Mouse (Mus musculus) hindbrain, embryonic 14.5 days (tissue): ENCODE results near the gene Rai14. TPM values are rescaled to one million over a fixed set of nuclear protein-coding genes. Genes with fewer than 3 reads are reported as not detected.
A peak's percentile ranks its signal among the peaks of the same experiment; 100 is the strongest.

Source experiments
- ATAC-seq: fragments of 200-750 bp; cut with Nextera tagmentation; 2 replicates; pipeline ENCODE4 v1.8.0; 2017; ENCODE audit warnings: moderate number of reproducible peaks, mild to moderate bottlenecking, moderate TSS enrichment, moderate library complexity; ENCODE audit not compliant: low FRiP score
- DNase-seq: peaks from one replicate; pipeline ENCODE4 v3.0.0-alpha.2; 2015; ENCODE audit warnings: low spot score
- H3K27ac ChIP-seq: fragments of 300-500 bp; sonication (generic); 2 replicates; pipeline ENCODE4 v1.5.1; 2014; ENCODE audit warnings: mild to moderate bottlenecking, moderate library complexity
- H3K27me3 ChIP-seq: fragments of 300-500 bp; sonication (generic); 2 replicates; pipeline ENCODE4 v1.6.1; 2014; ENCODE audit warnings: mild to moderate bottlenecking, low read length, mixed read lengths; ENCODE audit not compliant: control insufficient read depth, insufficient read depth
- H3K36me3 ChIP-seq: fragments of 300-500 bp; sonication (generic); replicated peaks from 2 replicates; pipeline ENCODE4 v1.6.1; 2014; ENCODE audit not compliant: control insufficient read depth, insufficient read depth
- H3K4me1 ChIP-seq: fragments of 300-500 bp; sonication (generic); replicated peaks from 2 replicates; pipeline ENCODE4 v1.6.1; 2014; ENCODE audit warnings: antibody characterized with exemption, low read length, mixed read lengths; ENCODE audit not compliant: control insufficient read depth, insufficient read depth
- H3K4me2 ChIP-seq: fragments of 300-500 bp; sonication (generic); replicated peaks from 2 replicates; pipeline ENCODE4 v1.6.1; 2014; ENCODE audit warnings: mild to moderate bottlenecking, moderate library complexity
- H3K4me3 ChIP-seq: fragments of 300-500 bp; sonication (generic); replicated peaks from 2 replicates; pipeline ENCODE4 v1.5.1; 2014; ENCODE audit warnings: mild to moderate bottlenecking, low read length
- H3K9ac ChIP-seq: fragments of 300-500 bp; sonication (generic); 2 replicates; pipeline ENCODE4 v1.6.1; 2014
- H3K9me3 ChIP-seq: fragments of 300-500 bp; sonication (generic); 2 replicates; pipeline ENCODE4 v1.6.1; 2016; ENCODE audit warnings: low read length; ENCODE audit not compliant: control insufficient read depth
- WGBS: fragments of 180-500 bp; shearing (Covaris S2); extraction: QIAGEN DNeasy Blood & Tissue Kit; methylation state at CpG from one replicate; pipeline ENCODE4 v1.1.7; 2014; 5-methylcytosine and 5-hydroxymethylcytosine counted together
- polyA plus RNA-seq: library from polyadenylated mRNA; unstranded; fragments of >200 nt; fragmentation: Nextera tagmentation; extraction: Ambion mirVana; gene quantifications from 2 replicates; pipeline ENCODE4 v1.2.1, GENCODE M21; 2014

Gene Rai14
- polyA plus RNA-seq, 1 experiment from 2014 or later = 12.9 TPM

DNA sequence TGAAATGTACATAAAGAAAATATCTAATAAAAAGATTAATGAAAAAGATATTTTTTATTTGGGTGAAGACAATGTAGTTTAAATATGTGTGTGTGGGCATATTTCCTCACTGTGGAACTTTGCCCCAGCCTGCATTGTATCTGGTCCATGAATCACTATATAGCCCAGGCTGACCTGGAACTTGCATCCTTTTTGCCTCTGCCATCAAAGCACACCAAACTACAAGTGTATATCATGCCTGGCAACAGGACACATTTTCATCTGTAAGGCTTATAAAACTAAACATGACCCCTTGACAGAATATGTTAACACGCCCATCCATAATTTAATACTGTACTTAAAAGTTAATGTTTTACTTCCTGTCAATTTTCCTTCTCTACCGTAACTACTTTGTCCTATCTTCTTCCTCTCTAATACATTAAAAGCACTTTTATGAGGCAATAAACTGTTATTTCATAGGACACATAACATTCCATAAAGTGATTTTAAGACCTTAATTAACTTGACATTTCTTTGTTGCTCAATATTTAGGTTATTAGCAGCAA is 61.4 kb downstream of the Rai14 start:
- WGBS = 96% methylated on average over 2 of the region's 2 CpGs

DNA sequence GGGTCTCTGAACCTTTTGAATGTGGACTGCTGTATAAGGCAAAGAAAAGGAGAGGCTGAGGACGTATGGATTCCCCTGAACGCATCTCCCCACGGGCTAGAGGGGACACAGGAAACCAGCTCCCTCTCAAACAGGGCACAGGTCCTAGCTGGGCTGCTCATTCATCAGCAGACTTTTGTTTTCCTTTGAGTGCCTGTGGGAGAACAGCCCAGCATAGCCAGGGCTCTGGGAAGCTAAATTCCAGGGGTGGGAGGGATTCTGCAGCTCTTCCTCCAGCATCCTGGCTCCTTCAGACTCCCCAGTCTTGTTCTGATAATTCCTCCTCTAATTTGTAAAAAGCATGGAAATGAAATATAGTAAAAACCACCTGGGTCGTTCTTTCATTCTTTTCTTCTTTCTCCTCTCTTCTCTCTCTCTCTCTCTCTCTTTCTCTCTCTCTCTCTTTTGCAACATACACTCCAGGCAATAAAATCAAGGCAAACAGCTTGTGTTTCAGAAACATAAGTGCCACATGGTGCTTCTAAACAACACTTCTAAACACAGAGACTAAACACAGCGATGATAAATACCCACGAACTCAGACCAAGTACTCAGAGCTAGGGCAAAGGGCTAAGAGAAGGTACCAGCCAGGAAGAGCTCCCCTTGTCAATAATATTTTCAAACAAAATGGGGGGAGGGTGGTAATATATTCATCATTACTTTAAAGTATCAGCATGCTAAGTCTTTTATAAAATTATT is 65.9 kb downstream of the Rai14 start:
- ATAC-seq = peak; percentile 71; the same call in 1 of the 2 replicates
- no peak overlapping the region for H3K27ac ChIP-seq

More for the DNA sequence above, 61.4 kb downstream of the Rai14 start:
- H3K36me3 ChIP-seq = no peaks in the 10 kb centered on the region
- no peak overlapping the region for H3K4me2 ChIP-seq
- H3K9me3 ChIP-seq = no peaks in the 10 kb centered on the region
- ATAC-seq (no peak), DNase-seq (no peak)
- H3K4me1 ChIP-seq = peaks cover 3% of the 10 kb centered on the region; the same call in 1 of the 2 replicates
- no peak overlapping the region for H3K27ac ChIP-seq
- no peak overlapping the region for H3K9ac ChIP-seq
- H3K27me3 ChIP-seq = no peaks in the 10 kb centered on the region
- H3K4me3 ChIP-seq = no peak overlapping the region

DNA sequence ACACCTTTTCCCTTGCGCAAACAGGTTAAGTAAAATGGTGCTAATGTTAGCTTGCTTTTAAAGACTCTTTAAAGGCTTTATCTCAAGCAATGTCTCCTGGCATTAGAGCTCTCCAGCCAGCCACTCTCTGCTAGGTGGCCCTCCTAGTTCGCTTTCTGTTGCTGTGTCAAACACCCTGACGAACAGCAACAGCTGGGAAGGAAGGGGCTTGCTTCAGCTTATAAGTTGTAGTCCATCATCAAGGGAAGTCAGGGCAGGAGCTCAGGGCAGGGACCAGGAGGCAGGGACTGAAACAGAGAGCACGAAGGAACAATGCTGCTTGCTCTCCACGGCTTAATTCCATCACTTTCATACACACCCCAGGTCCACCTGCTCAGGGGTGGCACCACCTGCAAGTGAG is 68.1 kb downstream of the Rai14 start:
- H3K9me3 ChIP-seq = no peaks in the 10 kb centered on the region
- no peak overlapping the region for H3K9ac ChIP-seq
- no peak overlapping the region for H3K4me2 ChIP-seq
- no peak for DNase-seq
- H3K27ac ChIP-seq = no peak overlapping the region
- WGBS = 65% methylated on average over 5 of the region's 5 CpGs
- peaks cover 11% of the 10 kb centered on the region for H3K4me1 ChIP-seq
- H3K36me3 ChIP-seq = no peaks in the 10 kb centered on the region
- H3K4me3 ChIP-seq = no peak overlapping the region
- H3K27me3 ChIP-seq = no peaks in the 10 kb centered on the region
- no peak for ATAC-seq

More for the DNA sequence above, 65.9 kb downstream of the Rai14 start:
- Histone ChIP-seq H3K4me3 (no peak overlapping the region), H3K4me2 (no peak overlapping the region), H3K27me3 (no peaks in the 10 kb centered on the region), H3K4me1 (peaks cover 3% of the 10 kb centered on the region; the same call in 1 of the 2 replicates), H3K9me3 (no peaks in the 10 kb centered on the region), H3K9ac (no peak overlapping the region), H3K36me3 (no peaks in the 10 kb centered on the region)
- WGBS = 13% methylated on average over 6 of the region's 6 CpGs
- peak; percentile 45 for DNase-seq

DNA sequence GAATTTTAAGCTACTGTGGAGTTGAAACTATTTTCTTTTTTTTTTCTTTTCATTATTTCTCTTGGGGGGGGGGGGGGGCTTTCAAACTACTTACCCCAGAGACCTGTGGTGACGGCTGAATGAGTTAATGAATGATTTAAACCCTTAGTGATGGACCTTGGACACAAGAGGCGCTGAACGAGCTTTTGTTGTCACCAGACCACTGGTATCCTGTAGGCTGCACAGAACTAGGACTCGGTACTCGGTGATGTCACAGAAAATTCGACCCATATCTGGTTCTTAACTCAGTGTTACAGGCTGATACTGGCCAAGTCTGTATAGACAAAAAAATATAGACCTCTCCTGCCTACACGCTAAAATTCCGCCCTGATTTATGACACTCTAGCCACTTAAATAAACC is 69.3 kb downstream of the Rai14 start:
- Histone ChIP-seq H3K4me3 (no peak overlapping the region), H3K27ac (no peak overlapping the region), H3K36me3 (no peaks in the 10 kb centered on the region), H3K4me2 (no peak overlapping the region), H3K9me3 (no peaks in the 10 kb centered on the region), H3K9ac (no peak overlapping the region), H3K27me3 (no peaks in the 10 kb centered on the region), H3K4me1 (peaks cover 11% of the 10 kb centered on the region)
- WGBS = 36% methylated on average over 8 of the region's 8 CpGs
- no peak for DNase-seq
- ATAC-seq = no peak

DNA sequence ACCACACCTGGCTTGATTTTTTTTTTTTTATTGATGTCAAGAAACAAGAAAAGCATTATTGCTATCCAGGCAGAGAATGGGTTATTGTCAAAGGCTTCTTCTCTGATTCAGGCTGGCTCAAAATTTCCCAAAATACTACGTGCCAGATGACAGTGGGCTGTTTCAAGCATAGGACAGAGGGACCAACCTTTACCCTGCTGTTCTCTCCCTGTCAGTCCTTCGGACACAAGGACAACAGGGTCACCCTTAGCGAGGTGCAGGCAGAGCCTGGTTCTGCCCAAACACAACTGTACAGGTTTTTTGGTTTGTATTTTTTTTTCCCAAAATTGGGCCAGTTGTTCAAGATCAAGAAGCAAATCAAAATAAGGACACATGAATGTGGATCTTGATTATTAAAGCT is 70.6 kb downstream of the Rai14 start:
- H3K36me3 ChIP-seq = no peaks in the 10 kb centered on the region
- no peak overlapping the region for H3K4me2 ChIP-seq
- H3K27ac ChIP-seq = no peak overlapping the region
- H3K9me3 ChIP-seq = no peaks in the 10 kb centered on the region
- 80% methylated on average over 3 of the region's 3 CpGs for WGBS
- no peak overlapping the region for H3K4me3 ChIP-seq
- ATAC-seq (no peak), DNase-seq (no peak)
- no peak overlapping the region for H3K9ac ChIP-seq
- peaks cover 11% of the 10 kb centered on the region for H3K4me1 ChIP-seq
- no peaks in the 10 kb centered on the region for H3K27me3 ChIP-seq

DNA sequence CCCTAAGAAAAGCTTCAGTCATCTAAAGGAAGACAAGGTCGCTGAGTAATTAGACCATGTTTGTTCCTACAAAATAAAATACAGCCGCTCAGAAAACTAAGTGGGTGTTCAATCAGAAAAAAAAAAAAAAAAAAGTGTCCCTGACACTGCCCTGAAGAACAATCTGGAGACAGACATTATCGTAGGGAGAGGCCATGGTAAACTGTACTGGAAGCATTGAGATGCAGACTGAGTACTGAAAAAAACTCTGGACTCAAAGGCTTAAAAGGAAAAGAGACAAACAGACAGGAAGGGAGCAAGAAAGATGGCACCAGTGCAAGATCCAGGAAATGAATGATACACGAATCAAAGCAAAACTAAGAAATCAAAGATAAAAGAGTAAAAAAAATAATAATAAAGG is 71.2 kb downstream of the Rai14 start:
- no peak for DNase-seq
- Histone ChIP-seq H3K4me1 (peaks cover 8% of the 10 kb centered on the region; the same call in 1 of the 2 replicates), H3K4me2 (no peak overlapping the region), H3K36me3 (no peaks in the 10 kb centered on the region), H3K9me3 (no peaks in the 10 kb centered on the region), H3K27ac (no peak overlapping the region), H3K4me3 (no peak overlapping the region), H3K9ac (no peak overlapping the region), H3K27me3 (no peaks in the 10 kb centered on the region)
- WGBS = 34% methylated on average over 4 of the region's 4 CpGs
- ATAC-seq = no peak

DNA sequence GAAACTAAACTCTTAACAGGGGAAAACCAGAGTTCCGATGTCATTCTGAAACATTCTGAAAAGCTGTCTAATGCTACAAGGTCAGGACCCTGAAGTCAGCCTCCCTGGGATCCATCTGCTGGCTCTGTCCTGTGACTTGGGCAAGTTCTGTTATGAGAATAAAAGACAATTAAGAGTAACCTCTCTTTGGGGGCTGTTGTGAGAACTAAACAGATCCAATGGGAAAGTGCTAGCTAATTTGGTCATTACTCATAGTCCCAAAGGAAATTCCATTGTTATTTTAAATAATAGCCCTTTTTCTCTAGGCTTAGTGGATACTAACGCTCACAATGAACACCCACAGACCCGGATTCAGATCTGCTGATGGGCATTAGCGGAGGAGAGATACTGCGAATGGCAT is 72.0 kb downstream of the Rai14 start:
- Histone ChIP-seq H3K4me2 (no peak overlapping the region), H3K27ac (no peak overlapping the region), H3K4me3 (no peak overlapping the region), H3K9ac (no peak overlapping the region), H3K9me3 (no peaks in the 10 kb centered on the region), H3K4me1 (peaks cover 8% of the 10 kb centered on the region; the same call in 1 of the 2 replicates), H3K27me3 (no peaks in the 10 kb centered on the region), H3K36me3 (no peaks in the 10 kb centered on the region)
- ATAC-seq (no peak), DNase-seq (no peak)
- WGBS = 13% methylated on average over 5 of the region's 5 CpGs

DNA sequence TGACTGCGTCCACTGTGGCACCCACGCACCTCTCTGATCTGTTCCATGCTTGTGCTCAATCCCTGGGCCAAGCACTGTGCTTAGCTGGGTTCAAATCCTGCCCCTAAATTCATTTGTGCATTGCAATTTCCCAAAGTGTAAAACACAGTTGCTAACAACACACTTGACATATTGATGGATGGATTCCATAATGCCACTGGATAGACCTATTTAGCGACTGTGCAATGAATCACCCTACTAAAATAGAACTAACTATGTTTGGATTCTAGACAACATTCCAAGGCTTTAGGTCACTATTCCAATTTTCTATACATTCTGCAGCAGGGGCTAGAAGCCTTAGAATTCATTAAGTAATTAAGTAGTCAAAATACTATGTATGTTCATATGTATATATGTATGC is 73.7 kb downstream of the Rai14 start:
- DNase-seq = no peak
- no peak overlapping the region for H3K4me3 ChIP-seq
- H3K4me2 ChIP-seq = no peak overlapping the region
- no peaks in the 10 kb centered on the region for H3K9me3 ChIP-seq
- 78% methylated on average over 3 of the region's 3 CpGs for whole genome bisulfite sequencing
- no peaks in the 10 kb centered on the region for H3K36me3 ChIP-seq
- no peak for ATAC-seq
- H3K27ac ChIP-seq = no peak overlapping the region
- no peak overlapping the region for H3K9ac ChIP-seq
- peaks cover 8% of the 10 kb centered on the region; the same call in 1 of the 2 replicates for H3K4me1 ChIP-seq
- no peaks in the 10 kb centered on the region for H3K27me3 ChIP-seq

DNA sequence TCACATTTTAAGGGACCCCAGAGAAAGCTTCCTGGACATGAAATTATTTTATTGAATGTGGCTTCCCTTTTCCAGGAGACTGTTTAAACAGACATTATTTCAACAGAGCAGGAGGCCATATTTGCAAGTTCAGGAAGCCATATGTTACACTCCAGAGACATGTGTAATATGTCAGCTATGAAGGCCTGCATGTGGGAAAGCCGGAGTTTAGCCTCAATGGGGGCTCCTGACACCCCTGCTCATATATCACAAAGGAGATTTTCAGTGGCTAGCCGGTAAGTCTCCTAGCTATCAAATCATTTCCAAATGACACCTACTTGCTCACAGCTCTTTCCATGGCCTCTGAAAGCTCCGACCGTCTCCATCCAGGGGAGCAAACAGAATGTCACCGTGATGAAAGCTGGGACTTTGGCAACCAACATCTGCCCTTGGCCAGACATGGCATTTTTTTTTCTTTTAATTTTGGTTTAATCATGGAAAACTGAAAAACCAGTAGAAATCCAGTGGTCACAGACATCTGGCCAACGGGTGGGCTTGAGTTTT is 77.1 kb downstream of the Rai14 start:
- Histone ChIP-seq H3K36me3 (no peaks in the 10 kb centered on the region), H3K9ac (no peak overlapping the region), H3K4me2 (no peak overlapping the region), H3K4me3 (no peak overlapping the region), H3K4me1 (peaks cover 2% of the 10 kb centered on the region; the same call in 1 of the 2 replicates), H3K9me3 (no peaks in the 10 kb centered on the region), H3K27ac (no peak overlapping the region), H3K27me3 (no peaks in the 10 kb centered on the region)
- ATAC-seq (no peak), DNase-seq (no peak)
- WGBS = 75% methylated on average over 6 of the region's 6 CpGs
